Mouse (Mus musculus) lung, postnatal 0 days (tissue): ENCODE data around the gene Galr3.

ENCODE experiments used
- CTCF ChIP-seq: IDR thresholded peaks from 2 replicates; pipeline ENCODE4 v1.5.1; 2016; ENCODE audit warnings: antibody characterized with exemption, mild to moderate bottlenecking
- EP300 ChIP-seq: IDR thresholded peaks from 2 replicates; pipeline ENCODE4 v1.6.1; 2016; ENCODE audit warnings: antibody characterized with exemption, mild to moderate bottlenecking, control low read depth

DNA sequence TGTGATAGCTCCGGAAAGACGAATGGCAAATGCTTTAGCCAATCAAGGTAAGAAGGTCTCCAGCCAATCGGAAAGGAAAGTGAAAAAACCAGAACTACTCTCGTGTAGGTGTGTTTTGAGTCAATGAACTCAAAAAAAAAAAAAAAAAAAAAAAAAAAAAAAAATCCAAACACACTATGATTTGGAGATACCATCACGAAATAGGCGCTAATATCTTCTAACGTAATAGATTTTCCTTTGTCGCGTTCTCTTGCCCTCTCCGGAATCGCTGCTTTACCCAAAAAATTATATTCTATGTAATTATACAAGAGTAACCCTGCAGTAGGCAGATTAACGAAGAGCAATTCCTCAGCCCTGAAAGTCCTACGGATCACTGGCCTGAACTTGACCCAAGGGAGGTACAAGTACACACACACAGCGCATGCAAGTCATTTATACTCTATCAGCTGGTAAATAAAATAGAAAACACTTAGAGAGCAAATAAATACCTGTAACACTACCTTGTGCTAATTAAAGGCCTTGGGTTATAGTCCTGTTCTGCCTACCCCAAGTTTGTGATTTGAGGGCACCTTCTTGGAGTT, 21.6 kb downstream of the Galr3 start:
- no peak for TF ChIP-seq CTCF
- TF ChIP-seq EP300, result peak; percentile 37; the same call in 1 of the 2 replicates
